Mouse (Mus musculus) spleen, embryonic (tissue): ENCODE results near the gene Spem2.

Experiments used
- CTCF ChIA-PET: fragments of 350-600 bp; sonication (Branson Sonifier 250); formaldehyde crosslinking; loops from one replicate; lab custom pipeline; 2022; lab: Charles Lee

Gene Spem2

DNA sequence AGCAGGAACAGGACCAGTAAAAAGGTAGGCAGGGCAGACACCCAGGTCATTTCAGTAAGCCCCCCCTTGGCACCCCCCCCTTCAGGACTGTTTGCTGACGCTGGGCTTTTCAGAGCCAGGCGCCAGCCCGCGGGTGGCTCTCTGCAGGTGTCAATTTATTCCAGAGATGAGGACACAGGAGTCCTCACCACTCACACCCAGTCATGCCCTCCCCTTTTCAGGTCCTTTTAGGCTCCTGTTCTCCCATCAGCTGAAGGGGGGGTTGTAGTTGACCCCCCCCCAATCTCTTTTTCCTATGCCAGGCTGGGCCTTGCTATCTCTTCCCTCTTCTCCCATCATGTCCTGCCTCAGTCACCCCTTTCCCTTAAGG is 17.7 kb upstream of the Spem2 start:
- CTCF ChIA-PET, result no interaction called here

DNA sequence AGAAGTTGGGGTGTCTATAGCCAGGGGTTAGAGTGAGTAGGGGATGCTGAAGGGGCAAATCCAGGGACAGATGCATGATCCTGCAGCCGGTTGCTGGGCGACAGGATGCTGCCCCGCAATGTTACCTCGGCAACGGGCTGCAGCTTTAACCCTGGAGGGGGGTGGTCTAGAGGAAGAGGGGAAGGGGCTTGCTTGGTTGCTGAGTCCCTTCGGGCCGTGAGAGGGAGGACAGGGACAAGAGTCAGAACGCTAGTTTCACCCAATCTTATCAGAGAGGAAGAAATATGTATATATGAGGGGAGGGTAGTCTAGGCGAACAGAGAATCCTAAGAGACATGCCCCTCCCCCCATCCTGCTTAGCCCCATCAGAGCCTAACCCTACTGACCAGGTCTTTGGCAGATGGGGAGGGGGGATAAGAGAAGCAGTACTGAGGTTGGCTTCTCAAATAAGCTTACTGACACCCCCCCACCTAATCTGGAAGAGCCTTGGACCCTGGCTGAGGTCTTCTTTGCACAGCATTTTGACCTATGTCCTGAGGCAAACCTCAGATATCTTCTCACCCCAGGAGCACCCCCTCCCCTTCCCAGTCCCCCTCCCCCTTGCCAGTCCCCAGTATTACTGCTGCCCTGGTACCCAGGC is 17.2 kb upstream of the Spem2 start:
- CTCF ChIA-PET, result no interaction called here

DNA sequence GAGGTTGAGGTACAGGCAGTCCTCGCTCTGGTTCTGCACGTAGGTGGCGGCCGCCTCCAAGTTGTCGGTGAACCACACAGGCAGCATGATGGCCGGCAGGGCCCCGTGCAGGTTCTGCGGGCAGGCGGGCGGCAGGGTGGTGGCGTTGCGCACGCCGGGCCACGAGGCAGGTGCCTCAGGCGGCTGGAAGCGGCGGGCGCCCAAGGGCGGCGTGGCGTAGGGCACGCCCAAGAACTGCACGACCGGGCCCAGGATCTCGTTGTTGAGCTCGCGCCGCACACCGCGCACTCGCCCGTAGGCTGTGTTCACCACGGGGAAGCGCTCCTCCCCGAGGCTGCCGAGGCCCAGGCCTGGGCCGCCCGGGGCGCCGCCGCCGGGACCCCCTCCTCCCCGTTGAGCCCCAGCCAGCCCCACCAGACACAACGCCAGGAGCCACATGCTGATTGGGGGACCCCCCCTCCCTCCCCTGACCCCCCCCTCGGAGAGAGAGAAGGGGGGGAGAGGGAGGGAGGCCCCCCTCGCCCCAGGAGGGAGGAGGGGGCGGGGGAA is 15.8 kb upstream of the Spem2 start:
- CTCF ChIA-PET, result no interaction called here

DNA sequence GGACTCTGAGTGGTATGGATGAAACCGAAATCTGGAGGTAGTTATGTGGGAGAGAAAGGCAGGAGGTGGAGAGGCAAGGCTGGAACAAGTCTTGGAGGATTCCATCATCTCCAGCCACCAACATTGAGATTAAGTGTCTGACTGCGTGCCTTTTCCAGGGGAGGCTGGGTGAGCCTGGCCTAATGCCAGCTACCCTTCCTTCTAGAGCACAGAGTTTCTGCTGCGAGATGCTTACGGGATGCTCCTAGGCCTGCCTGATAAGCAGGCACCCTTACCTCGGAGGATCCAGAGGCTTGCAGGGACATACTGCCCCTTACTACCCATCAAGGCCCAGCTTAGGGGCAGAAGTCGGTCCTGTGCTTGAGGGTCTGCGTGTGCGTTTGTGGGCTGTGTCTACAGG is 15.3 kb upstream of the Spem2 start:
- CTCF ChIA-PET, result no interaction called here

DNA sequence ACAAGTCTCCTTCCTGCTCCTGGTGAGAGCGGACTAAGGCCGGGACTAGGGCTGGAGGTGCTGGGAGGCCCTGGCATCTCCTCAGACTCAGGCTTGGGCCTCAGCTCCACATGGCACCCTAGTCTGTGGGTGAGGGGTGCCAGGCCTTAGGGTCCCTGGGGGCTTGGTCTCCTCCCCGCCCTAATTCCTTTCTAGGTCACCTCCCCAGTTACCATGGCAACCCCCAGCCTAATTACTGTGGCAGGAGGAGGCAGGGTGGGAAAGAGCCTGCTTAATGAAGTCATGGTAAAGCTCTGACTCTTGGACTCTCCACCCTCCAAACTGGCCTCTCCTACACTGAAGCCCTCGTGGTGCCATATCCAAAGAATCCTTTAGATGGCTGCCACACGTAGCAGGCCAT is 10.6 kb upstream of the Spem2 start:
- CTCF ChIA-PET, result no interaction called here

DNA sequence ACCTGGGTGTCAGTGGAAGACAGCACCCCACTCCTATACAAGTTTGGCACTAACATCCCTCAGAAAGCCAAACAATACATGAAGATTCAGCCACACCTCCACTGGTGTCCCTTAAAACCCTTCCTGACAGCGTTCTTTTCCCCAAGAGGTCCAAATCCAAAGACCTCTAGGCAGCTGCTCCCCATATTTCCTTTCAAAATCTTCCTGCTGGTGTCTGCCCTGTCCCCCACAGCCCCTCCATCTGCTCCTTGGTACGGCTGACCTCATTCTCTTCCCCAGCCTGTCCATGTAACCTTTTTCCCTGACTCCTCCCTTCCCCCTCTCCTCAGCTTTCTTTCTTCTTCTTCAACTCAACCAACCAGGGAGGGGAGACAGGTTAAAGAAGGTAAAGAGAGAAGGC is 5.2 kb upstream of the Spem2 start:
- CTCF ChIA-PET, result interaction anchor here (0.6 kb wide), 1 partner anchor 127 kb away, joined by 15 read pairs; no protein-coding TSS in a partner anchor

DNA sequence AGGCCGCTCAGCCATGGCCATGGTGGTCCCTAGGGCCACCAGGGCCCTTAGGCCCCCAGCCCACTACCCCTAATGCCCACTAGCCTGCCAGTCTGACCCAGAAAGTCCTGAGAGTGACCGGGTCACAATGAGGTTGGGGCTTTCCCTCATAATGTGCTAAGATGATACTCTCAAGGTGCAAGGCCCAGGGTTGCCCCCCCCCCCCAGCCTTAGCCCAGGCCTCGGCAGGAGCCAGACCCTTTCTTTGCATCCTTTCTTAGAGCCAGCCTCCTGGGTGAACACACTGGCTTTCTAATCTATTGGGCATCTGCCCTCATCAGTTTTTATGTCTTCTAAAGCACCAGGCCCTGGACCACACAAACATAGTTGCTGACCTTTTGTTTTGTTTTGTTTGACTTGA is 3.8 kb upstream of the Spem2 start, which contains the start of gene Spem1:
Gene Spem1 (minus strand): TSS at position 101 of the 400 bp plus-strand sequence.
- CTCF ChIA-PET, result interaction anchor here (0.6 kb wide), 1 partner anchor 58 kb away, joined by 3 read pairs; no protein-coding TSS in a partner anchor

DNA sequence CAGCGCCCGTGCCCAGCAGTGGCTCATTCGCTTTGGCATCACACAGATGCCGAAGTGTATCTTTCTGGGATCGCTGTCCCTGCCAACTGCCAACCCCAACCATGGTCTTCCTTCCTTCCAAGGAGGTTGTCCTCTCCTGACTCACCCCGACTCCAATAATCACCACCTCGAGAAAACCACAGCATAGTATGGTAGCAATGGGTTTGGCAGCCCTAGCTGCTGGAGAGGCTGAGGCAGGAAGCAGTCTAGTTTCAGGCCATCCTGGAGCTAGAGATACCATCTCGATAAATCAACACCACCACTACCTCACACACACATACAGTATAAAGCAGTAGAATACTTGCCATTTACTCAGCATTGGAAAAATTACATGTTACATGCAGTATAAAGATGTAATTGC is 606 bp upstream of the Spem2 start:
- CTCF ChIA-PET, result no interaction called here

DNA sequence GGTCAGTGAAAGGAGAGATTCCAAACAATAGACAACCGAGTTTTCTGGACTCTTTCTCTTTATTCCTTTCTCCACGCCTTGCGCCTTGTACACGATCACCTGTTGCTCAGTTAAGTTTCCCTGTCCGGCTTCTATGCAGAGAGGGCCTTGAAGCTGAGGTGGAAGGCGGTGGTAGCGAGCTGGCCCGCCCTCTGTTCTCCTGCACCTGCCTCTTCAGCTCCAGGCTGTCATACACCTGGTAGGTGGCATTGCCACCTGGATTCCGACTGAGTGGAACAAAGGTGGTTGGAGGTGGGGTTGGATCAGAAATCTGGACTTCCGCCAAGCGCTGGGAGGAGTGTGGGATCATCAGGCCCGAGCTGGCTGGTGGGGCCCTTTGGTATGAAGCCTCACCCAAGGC is 1.7 kb downstream of the Spem2 start:
- CTCF ChIA-PET, result no interaction called here

DNA sequence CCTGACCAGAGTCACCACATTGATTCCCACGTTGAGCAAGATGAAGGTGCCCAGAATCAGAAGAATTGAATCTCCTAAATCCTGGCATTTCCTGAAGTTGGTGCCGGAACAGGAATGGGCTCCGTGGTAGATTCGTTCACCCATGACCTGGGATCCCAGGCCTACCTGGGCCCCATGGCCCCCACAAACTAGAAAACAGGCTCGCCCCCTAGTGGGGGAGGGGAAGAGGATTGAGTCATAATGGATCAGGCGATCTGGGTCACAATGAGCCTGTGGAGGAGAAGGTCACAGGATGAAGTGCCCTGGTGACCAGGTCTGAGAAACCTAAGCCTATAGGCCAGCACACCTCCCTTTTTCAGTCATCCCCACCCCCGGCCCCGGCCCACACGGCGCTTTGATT is 3.1 kb downstream of the Spem2 start, which contains the start of gene Gm39566:
Gene Gm39566 (minus strand): TSS at position 144 of the 400 bp plus-strand sequence.
- CTCF ChIA-PET, result no interaction called here

DNA sequence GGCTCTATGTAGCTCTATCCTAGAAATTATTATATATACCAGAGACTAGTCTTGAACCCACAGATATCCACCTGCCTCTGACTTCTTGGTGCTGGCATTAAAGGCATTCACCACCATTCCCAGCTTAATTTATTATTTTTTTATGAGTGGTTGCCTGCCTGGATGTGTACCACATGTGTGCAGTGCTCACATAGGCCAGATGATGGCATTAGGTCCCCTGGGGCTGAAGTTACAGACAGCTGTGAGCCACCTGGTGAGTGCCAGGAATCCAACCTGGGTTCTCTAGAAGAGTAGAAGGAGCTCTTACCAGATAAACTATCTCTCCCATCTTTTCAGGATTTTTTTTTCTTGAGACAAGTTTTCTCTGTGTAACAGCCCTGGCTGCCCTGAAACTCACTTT is 8.0 kb downstream of the Spem2 start:
- CTCF ChIA-PET, result interaction anchor here (0.6 to 0.7 kb wide), 2 partner anchors 156 to 707 kb away, joined by 8 to 24 read pairs; no protein-coding TSS in a partner anchor

DNA sequence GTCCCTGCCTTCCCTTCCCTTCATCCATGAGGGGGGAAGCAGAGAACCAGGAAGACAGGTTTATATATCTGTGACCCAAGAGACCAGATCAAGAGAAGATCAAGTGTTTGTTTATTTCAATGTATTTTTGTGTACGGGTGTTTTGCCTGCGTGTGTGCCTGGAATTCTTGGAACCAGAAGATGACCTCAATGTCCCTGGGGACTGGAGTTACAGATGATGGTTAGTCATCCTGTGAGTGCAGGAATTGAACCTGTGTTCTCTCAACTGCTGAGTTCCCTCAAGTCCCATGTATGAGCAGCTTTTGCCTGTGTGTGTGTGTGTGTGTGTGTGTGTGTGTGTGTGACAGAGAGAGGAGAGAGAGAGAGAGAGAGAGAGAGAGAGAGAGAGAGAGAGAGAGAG is 10.6 kb downstream of the Spem2 start:
- CTCF ChIA-PET, result interaction anchor here (0.7 kb wide), 1 partner anchor 120 kb away, joined by 6 read pairs; no protein-coding TSS in a partner anchor

DNA sequence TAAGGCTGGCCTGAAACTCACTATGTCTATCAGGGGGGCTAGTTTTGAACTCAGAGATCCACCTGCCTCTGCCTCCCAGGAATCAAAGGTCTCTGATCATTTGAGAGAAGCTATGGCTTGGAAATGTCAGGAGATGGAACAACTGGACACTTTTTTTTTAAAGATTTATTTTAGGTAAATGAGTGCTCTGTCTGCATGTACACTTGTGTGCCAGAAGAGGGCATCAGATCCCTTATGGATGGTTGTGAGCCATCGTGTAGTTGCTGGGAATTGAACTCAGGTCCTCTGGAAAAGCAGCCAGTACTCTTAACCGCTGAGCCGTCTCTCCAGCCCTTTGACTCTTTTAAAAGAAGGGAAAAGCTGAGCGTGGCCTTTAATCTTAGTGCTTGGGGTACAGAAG is 11.9 kb downstream of the Spem2 start:
- CTCF ChIA-PET, result no interaction called here

DNA sequence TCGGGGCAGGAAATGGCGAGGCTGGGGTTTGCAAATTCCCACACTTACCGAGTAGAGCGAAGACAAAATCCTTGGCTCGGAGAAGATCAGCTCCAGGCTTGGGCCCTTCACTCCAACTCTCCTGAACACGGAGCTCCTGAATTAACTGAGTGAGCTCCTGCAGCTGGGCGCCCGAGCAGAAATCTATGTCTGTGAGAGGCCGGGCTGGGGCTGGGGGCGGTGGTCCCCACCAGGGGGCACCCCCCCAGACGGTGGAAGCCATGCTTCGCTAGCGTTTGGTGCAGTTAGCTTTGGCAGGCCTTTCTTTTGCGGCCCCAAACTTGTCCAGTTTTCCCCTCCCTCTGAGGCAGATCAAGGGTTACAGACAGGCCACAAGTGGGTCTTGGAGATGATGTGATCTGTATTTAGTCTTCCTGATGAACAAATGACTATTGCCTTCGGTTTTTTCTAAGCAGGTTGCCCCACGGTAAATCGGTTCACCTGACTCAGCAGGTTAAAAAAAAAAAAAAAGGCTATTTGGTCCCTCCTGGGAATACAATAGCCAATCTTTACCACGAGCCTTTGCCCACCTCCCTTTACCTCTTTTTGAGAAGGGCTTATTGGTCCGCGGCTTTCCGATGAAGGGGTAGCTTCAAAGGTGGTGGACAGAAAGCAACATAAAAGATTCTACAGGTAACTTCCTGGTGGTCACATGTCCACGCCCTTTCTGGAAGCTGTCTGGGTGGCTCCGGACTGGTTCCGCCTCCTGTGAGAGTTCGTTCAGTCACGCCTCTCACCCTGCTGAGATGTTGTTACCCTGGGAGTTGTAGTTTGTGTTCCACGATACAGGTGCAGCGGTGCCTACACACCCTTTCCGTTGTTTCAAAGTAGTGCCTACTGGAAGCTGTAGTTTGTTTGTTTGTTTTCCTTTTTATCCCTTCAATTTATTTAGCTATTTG is 13.0 kb downstream of the Spem2 start, which contains the start of gene Tmem102:
Gene Tmem102 (minus strand): TSS at position 653 of the 938 bp plus-strand sequence.
- CTCF ChIA-PET, result interaction anchor here (0.6 to 0.7 kb wide), 2 partner anchors 45 to 129 kb away, joined by 3 to 10 read pairs; no protein-coding TSS in a partner anchor

DNA sequence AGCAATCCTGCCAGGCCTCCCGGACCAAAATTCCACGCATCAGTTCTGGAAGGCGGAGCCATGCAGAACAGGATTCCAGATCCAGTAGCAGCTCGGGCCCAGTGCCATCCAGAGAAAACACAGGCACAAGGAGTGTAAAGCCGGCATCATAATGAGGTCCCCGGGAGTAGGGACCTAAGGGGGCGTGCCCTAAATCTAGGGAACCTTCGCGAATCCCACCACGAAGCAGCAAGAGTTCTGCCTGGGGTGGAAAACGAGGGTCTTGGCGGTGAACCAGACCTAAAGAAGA is 13.7 kb downstream of the Spem2 start:
- CTCF ChIA-PET, result interaction anchor here (0.6 kb wide), 1 partner anchor 33 kb away, joined by 3 read pairs; no protein-coding TSS in a partner anchor

DNA sequence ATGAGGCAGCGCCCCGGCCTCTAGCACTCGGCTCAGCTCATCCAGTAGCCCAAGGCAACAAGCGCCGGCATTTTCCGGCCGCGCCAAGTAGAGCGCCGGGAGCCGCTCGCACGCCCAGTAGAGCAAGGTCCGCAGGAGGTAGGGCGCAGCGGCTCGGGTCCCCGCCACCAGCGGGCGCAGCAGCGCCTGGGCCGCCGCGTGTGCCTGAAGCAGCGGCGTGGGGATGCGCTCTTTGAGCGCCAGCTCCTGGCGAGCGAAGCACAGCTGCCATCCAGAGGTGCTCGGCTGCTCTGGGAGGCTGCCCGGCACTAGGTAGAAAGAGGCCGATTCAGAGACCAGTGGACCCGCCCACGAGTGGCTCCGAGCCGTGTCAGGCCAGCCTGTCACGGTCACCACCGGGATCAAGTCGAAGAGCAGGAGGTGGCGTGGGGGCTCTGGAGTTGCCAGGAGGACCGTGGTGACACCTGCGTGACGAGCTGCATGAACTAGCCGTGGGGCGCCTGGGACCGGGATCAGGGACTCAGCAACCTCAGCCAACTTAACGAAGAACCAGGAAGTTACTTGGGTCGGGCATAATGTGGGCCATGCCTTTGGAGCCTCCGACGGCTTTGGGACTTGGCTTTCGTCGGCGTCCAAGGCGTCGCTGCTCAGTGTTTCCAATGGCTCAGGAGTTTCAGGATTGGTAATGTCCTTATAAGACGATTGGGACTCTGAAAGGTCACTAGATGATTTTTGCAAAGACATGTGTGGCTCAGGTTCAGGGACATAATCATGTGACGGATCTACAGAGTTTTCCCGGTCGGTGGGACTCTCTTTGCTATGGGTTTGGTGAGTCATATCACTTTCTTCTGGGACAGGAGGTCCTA is 14.2 kb downstream of the Spem2 start:
- CTCF ChIA-PET, result interaction anchor here (0.5 to 0.6 kb wide), 3 partner anchors 33 to 80 kb away, joined by 3 read pairs; partner anchors contain the start of gene Nlgn2

DNA sequence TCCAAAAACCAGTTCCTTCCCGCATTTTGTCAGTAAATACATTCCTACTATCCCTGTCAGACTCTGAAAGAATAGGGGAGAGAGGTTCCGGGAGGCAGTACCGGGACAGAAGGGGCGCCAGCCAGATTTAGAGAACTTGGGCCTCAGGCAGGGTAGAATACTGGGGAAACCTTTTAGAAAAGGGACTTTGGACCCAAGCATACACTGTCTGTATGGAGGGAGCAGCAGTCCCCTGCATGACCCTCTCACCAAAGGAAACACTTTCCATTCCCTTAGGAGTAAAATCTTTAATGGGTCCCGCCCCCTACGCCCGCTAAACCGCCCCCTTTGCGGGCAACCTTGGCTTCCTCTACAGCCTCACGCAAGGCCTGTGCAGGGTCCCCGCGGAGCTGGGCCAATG is 14.9 kb downstream of the Spem2 start:
- CTCF ChIA-PET, result interaction anchor here (0.6 kb wide), 1 partner anchor 35 kb away, joined by 3 read pairs; the partner anchor contains the start of gene Nlgn2

DNA sequence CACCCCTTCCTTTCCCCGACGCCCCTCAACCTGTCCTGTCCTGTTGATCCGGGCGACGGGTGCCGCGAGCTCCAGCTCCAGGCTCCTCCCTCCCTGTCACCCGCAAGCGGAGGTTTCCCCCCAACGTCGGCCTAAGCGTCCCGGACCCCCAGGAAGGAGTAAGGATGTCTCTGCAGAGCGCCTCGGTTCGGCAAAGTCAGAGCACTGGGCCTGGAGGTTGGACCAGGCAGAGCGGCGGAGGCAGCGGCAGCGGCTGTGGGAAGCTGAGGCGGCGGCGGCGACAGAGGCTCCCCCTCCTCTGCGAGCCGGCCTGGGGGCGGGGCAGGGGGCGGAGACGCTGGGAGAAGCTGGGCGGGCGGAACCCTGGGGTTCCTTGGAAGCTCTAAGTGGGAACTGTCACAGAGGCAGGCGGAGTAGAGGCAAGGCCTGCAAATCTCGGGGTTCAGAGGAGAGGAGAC is 15.6 kb downstream of the Spem2 start:
- CTCF ChIA-PET, result interaction anchor here (1.0 kb wide), 1 partner anchor 148 kb away, joined by 3 read pairs; no protein-coding TSS in a partner anchor

DNA sequence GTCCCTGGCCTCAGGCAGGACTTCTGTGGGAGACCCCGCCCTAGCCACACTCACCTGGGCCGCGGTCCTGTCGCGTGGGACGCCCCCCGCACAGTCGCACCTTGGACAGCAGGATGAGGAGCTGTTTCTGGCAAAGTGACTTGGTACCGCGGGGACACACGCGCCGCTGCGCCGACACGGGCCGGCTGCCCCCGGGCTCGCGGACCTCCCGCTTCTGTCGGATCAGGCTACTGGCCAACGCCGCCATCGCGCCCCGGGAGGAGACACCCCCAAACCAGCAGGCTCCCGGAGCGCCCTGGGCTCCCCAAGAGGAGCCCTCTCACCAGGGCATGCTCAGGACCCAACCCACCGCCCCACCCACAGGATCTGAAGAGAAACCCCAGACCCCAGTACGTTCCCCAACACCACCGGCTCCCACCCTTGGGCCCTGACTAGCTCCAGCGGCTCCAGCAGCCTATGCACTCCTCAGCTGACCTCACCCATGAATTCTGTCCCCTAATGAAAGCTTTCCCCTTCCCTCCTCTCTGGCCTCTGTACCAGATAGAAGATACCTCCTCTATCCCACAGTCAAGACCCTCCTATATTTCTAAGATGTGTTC is 16.8 kb downstream of the Spem2 start, which contains the start of gene Fgf11:
Gene Fgf11 (minus strand): TSS at position 479 of the 599 bp plus-strand sequence.
- CTCF ChIA-PET, result interaction anchor here (1.2 kb wide), 1 partner anchor 27 kb away, joined by 3 read pairs; no protein-coding TSS in a partner anchor
